Mouse (Mus musculus): ENCODE measurements at regions not wholly inside any gene's neighbourhood (a gene's known extent, or its start where the extent isn't known, plus 50 kb on each side); places are given as distances from the start of the nearest gene placed in this dataset.

GRCm38 (mm10) chr15:84616880-84617279 lies 52.5 kb upstream of the Prr5 start:
- peak; percentile 56 for DNase-seq (ENCODE audit: low read depth, low spot score)

- peak; percentile 79 for DNase-seq (ENCODE audit: low read depth, low spot score)
These were observed 55.6 kb upstream of the Prr5 start for GRCm38 (mm10) chr15:84613536-84614527.

GRCm38 (mm10) chr15:84612961-84613360 lies 55.3 kb upstream of the Rtl6 start:
- DNase-seq (ENCODE audit: low read depth, low spot score): no peak

DNA sequence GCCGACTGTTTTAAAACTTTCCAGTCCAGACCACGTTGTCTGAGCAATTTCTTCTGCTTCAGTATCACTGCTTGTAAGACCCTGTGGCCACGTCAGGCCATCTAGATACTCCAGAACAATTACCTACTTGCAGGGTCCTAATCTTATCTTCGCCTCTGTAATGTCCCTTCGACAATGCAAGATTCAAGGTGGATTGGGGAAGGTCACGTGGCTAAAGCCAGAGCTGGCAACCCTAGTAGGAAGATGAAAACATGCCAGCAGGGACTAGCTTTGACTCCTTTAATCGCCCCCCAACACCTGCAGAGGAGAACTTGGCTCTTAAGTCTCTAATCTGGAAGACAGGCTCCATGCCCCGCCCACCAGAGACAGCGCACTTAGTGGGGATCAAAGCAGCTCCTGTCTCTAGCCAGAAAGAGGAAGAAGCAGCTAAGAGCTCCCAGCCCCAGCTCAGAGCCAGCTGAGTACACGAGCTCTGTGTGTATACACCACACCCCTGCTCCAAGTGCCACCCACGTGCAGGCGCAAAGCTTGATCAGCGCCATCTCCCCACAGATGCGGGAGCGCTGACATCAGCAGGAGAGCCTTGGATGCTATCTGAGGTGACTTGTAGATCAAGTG lies 52.3 kb upstream of the Rtl6 start:
- DNase-seq (ENCODE audit: low read depth, low spot score): no peak

GRCm38 (mm10) chr15:84609063-84609462 lies 51.4 kb upstream of the Rtl6 start:
- DNase-seq (ENCODE audit: low read depth, low spot score): no peak

Data from embryo, embryonic 11.5 days (tissue).